Mouse (Mus musculus) gastrocnemius, postnatal 4 days (tissue): ENCODE results near the gene Stk19. TPM values are rescaled to one million over a fixed set of nuclear protein-coding genes. Genes with fewer than 3 reads are reported as not detected.
A peak's percentile ranks its signal among the peaks of the same experiment; 100 is the strongest.
"Not testable (repeated sequence)": the region's sequence is repeated elsewhere in the genome, so short reads cannot be mapped to it uniquely, and the experiment has no call there.

Source experiments
- DNase-seq, 2 experiments: peaks; one replicate each; pipeline ENCODE4 v3.0.0; 2021 to 2022; ENCODE audit warnings: low spot score in 2 of 2, mixed read lengths in 2 of 2
- total RNA-seq, 2 experiments: library from RNA; stranded (reverse); gene quantifications; 2 replicates each; pipeline ENCODE4 v1.2.3; 2021

Stk19 gene
- total RNA-seq, 2 experiments from 2014 or later, result 12.7 to 15.1 TPM

DNA sequence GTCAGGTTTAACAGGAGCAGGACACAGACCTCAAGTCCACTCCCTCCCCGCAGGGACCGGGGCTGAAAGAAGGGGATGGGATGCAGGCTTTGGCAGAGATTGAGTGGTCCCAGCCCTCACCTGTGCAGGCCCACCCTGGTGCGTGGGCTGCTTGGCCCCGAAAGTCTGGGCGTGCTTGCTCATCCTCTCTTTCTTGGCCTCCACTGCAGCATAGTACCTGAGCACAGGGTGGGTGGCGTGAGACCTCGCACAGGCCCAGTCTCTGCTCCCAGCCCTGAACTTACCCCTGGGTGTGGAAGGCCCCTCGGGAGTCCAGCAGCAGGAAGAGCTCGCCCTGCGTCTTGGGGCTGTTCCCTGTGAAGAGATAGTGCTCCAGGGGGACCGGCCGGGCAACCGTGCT, 8.1 kb upstream of the Stk19 start:
- no peak for DNase-seq

DNA sequence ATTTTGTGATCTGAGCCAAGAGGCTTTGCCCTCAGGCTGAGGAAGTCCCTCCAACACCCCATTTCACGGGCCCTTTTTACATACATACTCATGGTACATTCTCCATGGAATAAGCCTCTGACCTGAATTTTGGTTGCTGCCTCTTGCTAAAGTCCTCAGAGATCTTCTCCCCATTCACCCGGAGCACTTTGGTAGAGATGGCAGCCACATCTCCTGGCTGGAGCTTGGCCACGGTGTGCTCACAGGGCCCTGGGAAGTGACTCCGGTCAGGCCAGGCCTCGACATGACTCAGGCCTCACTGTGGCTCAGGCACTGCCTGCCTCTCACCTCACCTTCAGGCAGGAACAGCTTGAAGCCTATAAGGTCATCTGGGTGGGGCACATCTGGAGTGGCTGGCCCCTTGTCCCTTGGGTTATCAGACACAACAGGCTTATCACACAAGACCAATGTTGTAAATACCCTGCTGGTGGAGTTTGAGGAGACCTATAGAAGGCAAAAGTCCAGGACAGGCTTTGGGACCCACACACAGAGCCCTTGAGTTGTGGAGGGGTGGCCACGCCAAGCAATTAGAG, 4.1 kb upstream of the Stk19 start:
- no peak for DNase-seq

DNA sequence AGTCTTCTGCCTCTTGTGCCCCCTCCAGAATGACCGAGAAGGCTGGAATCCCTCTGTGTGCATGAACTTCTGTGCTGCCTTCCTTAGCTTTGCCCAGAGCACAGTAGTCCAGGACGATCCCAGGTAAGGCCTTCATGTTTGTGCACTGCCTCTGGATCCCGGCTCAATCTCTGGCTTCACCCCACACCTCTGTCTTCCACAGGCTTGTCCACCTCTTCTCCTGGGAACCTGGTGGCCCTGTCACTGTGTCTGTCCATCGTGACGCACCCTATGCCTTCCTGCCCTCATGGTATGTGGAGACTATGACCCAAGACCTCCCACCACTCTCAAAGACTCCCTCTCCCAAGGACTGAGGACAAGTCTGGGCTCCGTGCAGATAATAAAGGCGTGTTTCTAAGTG, 2.0 kb upstream of the Stk19 start:
- no peak for DNase-seq

- no peak for DNase-seq
These were observed 949 bp upstream of the Stk19 start for GRCm38 (mm10) chr17:34837464-34838324.

DNA sequence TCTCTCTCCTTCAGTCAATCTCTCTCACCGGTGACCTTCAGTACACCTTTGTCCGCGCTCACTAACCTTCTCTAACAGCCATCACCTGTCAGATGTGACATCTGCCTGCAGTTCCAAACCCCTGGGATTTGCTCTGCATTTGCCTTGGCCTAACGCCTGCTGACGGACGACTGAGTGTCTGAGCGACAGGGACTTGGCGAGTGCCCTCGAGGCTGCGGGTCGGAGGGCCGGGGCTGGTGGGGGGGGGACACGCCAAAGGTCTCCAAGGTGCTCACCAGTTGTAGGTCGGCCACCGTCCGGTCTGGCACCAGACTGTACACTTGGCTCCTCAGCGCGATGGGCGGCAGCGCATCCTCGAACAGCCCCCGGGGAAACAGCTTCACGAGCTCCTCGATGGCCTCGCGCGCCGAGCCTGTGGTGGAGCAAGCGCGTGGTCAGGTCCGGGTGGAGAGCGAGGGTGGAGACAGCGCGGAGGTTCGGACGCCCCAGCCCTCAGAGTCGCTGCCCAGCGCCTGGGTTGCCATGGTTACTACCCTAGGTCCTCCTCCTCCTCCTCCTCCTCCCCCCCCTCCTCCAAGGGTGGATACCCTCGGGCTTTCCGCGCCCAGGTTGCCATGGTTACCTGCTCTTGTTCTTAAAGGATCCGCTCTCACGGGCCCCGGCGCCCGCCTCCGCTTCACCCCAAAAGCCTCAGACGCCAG, 440 bp downstream of the Stk19 start:
- no peak for DNase-seq

GRCm38 (mm10) chr17:34830776-34831175, 6.0 kb downstream of the Stk19 start:
- not testable (repeated sequence) for DNase-seq

- no peak for DNase-seq
These were observed 21.9 kb downstream of the Stk19 start for GRCm38 (mm10) chr17:34814818-34815370.

- not testable (repeated sequence) for DNase-seq
These were observed 23.0 kb downstream of the Stk19 start for GRCm38 (mm10) chr17:34813747-34814146.

DNA sequence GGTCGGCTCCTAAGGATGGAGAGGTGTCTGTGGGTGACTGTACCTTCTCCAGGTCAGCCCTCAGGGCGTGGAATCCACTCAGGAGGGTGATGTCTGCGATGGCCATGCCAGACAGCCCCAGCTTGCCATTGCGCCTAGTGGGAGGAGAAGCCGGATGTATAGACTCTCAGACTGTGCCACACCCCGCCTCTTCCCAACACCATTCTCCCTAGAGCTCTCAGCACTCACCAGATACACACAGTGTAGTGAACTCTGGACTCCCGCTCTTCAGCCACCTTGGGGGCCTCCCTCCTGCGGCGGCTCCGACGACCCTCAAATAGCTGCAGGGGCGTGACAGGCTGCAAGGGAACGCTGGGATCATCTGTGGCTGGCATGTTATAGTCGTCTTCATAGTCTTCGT, 25.5 kb downstream of the Stk19 start:
- no peak for DNase-seq

DNA sequence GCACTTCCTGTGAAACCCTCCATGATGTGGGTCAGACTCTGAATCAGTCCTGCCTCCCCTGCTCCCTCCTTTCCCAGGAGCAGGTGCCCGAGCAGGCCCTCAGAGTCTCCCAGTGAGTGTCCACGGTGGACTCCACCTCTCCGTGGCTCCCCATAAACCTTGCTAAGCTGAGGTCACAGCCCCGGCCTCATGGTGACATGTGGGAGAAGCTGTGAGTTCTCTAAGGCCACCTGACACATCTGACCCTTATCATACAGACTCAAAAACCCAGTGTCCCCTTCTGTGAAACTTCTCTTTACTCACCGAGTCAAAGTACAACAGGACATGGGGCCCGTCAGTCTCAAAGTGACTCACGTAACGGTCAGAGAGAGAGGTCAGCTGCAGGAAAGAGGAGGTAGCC, 25.9 kb downstream of the Stk19 start:
- DNase-seq, result not testable (repeated sequence)

DNA sequence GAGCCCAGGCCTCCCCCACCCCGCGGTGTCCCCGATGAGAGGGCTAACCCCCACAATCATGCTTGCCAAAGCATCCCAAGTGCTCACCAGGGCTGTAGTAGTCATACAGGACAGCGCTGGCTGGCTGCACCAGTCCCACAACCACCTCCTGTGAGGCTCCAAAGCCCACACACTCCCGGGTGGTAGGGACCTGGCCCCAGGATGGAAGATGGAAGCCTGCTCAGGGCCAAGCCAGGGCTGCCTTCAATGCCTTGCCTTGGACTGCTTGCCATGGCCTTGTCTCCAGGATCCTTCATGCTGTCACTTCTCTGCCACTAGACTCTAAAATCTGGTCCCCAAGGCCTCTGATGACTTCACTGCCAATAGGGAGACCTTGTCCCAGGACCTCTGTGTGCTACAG, 26.3 kb downstream of the Stk19 start:
- not testable (repeated sequence) for DNase-seq

DNA sequence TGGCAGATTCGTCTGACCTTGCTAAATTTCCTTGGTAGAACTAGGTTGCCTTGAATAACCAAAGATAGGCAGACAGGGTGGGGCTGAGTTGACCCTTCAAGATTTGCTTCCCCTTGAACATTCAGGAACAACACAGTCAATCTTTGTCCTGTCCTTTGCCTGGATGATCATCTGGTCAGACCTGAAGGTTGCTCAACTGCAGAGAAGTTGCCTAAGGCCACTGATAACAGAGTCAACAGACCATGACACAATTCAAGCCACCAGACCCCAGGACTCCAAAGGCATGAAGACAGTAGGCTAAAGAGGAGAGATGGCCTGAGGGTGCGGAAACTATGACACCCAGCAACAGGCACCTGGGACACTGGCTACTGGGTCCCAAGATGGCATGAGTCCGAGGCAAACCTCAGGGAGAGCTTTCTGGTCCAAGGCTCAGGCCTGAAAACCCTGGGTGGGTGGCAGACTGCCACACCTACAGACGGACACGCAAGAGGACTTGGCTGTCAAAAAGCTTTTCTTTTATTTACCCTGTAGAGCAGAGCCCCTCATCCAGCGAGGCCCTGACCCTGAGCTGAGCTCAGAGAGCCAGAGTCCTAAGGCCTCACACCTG, 28.0 kb downstream of the Stk19 start:
- no peak for DNase-seq

DNA sequence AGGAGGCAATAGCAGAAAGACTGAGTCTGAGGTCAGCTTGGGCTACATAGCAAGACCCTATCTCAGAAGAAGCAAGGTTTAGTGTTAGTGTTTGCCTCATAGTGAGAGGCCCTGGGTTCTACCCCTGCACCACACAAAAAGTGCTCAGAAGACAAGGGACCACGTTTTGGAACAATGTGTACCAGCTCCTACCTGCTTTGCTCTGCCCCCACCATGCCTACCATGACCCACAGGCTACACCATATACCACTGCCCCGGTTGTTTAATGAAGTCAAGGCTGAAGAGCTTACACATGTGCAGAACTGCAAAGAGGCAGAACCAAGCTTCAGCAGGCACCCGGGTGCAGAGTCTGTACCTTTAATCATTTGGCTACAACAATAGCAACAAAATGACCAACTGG, 29.6 kb downstream of the Stk19 start:
- peak in 1 of 2 experiments; percentile 5 for DNase-seq

DNA sequence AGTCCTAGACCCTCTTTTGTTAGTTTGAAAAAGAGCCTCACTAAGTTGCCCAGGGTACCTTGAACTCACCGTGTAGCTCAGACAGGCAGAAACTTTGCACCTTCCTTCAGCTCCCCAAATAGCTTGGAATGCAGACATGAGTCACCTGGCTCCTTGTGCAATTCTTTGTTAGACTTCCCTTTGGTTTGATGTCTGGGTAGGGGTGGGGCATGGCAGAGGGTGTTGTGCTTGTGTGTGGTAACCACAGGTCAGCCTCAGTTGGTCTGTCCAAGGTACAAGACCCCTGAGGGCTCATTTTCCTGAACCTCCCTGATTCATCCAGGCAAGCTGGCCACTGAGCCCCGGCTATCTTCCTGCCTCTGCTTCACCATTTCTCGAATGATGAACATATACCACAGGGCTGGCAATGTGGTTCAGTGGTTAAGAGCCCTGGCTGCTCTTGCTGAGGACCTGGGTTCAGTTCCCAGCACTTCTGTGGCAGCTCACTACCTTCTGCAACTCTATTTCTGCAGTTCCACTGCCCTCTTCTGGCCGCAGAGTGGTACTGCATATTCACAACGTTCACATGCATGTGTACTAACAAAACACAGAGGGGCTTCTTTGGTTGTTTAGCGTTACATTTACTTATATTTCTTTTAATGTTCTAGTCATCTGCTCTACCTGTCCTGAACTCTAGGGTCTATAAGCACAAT, 31.7 kb downstream of the Stk19 start:
- DNase-seq, result no peak

- not testable (repeated sequence) for DNase-seq
These were observed 32.4 kb downstream of the Stk19 start, which contains the start of gene Cyp21a1 for GRCm38 (mm10) chr17:34804301-34804700. Gene Cyp21a1 (minus strand): TSS chr17:34804561.

- peak in 1 of 2 experiments; percentile 7 for DNase-seq
These were observed 33.4 kb downstream of the Stk19 start for GRCm38 (mm10) chr17:34803367-34803766.

DNA sequence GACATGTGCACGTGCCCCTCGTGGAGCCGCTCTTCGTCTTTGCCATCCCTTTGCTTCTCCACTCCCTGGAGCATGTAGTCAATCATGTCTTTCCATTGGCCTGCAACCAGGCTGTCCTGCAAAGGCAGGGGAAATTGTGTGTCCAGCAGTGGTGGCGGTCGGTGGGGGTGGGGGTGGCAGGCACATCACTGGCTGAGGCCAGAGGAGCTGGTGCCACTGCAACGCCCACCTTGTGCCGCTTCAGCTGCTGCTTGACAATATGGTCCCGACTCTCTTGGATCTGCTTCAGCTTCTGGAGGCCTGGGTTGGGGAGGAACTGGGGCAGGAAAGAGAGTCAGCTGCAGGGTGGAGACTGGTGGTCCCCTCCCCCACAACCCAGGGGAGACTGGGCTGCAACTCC, 34.0 kb downstream of the Stk19 start:
- DNase-seq, result peak in 1 of 2 experiments; percentile 9

DNA sequence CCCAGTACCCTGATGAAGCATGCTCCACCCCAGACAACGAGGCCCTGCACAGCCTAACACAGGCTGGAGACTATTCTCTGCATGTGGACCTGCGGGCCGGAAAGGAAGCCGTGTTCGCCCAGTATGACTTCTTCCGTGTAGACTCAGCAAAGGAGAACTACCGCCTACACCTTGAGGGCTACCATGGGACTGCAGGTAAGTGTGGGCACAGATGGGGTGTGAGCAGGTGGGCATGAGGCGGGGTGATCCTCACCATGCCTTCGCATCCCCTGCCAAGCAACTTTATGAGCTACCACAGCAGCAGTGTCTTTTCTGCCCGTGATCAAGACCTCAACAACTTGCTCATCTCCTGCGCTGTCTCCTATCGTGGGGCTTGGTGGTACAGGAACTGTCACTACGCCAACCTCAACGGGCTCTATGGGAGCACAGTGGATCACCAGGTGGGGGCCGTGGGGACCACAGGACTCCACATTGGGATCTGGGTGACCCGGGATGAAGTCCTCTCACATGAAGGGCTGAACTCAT, 35.9 kb downstream of the Stk19 start:
- DNase-seq, result peak in 1 of 2 experiments; percentile 5

DNA sequence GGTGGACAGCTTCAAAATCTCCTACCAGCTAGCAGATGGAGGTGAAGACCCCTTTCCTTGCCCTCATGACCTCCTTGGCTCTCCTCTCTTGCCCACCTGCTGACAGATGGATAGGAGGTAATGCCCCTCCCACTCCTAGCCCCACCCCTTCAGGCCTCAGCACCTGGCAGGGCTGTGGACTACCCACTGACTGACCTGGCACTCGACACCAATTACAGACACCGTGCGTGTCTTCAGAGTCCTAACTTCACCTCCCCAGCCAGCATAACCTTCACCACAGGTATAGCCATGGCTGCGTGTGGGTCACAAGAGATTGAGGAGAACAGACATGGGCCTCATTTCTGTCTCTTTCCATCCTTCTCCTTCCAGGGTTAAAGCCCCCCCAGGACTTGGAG, 37.2 kb downstream of the Stk19 start:
- no peak for DNase-seq

- no peak for DNase-seq
These were observed 37.7 kb downstream of the Stk19 start for GRCm38 (mm10) chr17:34798866-34799530.
